Mouse (Mus musculus) hindbrain, embryonic 13.5 days (tissue): ENCODE results near the gene Vmn1r157. TPM values are rescaled to one million over a fixed set of nuclear protein-coding genes. Genes with fewer than 3 reads are reported as not detected.
"Not testable (repeated sequence)": the region's sequence is repeated elsewhere in the genome, so short reads cannot be mapped to it uniquely, and the experiment has no call there.

ENCODE experiments used
- ATAC-seq: fragments of 200-750 bp; cut with Nextera tagmentation; 2 replicates; pipeline ENCODE4 v1.8.0; 2017; ENCODE audit warnings: moderate TSS enrichment; ENCODE audit not compliant: low FRiP score
- H3K27ac ChIP-seq: fragments of 300-500 bp; sonication (generic); 2 replicates; pipeline ENCODE4 v1.5.1; 2015; ENCODE audit warnings: inconsistent platforms, mild to moderate bottlenecking, moderate library complexity
- H3K27me3 ChIP-seq: fragments of 300-500 bp; sonication (generic); 2 replicates; pipeline ENCODE4 v1.6.1; 2015; ENCODE audit warnings: mild to moderate bottlenecking, inconsistent platforms
- H3K36me3 ChIP-seq: fragments of 300-500 bp; sonication (generic); 2 replicates; pipeline ENCODE4 v1.6.1; 2015; ENCODE audit warnings: mild to moderate bottlenecking, inconsistent platforms
- H3K4me1 ChIP-seq: fragments of 300-500 bp; sonication (generic); replicated peaks from 2 replicates; pipeline ENCODE4 v1.6.1; 2015; ENCODE audit warnings: inconsistent platforms
- H3K4me2 ChIP-seq: fragments of 300-500 bp; sonication (generic); 2 replicates; pipeline ENCODE4 v1.6.1; 2015; ENCODE audit warnings: inconsistent platforms, mild to moderate bottlenecking, moderate library complexity
- H3K4me3 ChIP-seq: fragments of 300-500 bp; sonication (generic); 2 replicates; pipeline ENCODE4 v1.5.1; 2015; ENCODE audit warnings: mild to moderate bottlenecking, inconsistent platforms
- H3K9ac ChIP-seq: fragments of 300-500 bp; sonication (generic); 2 replicates; pipeline ENCODE4 v1.6.1; 2015; ENCODE audit warnings: mild to moderate bottlenecking, inconsistent platforms
- H3K9me3 ChIP-seq: fragments of 300-500 bp; sonication (generic); 2 replicates; pipeline ENCODE4 v1.6.1; 2016; ENCODE audit warnings: inconsistent platforms
- WGBS: fragments of 180-500 bp; shearing (Covaris S2); methylation state at CpG from one replicate; pipeline ENCODE4 v1.1.7; 2015; 5-methylcytosine and 5-hydroxymethylcytosine counted together
- polyA plus RNA-seq: library from polyadenylated mRNA; unstranded; fragments of >200 nt; fragmentation: Nextera tagmentation; extraction: Ambion mirVana; gene quantifications from 2 replicates; pipeline ENCODE4 v1.2.1, GENCODE M21; 2015

Gene Vmn1r157
- not detected in 2 replicates for polyA plus RNA-seq

DNA sequence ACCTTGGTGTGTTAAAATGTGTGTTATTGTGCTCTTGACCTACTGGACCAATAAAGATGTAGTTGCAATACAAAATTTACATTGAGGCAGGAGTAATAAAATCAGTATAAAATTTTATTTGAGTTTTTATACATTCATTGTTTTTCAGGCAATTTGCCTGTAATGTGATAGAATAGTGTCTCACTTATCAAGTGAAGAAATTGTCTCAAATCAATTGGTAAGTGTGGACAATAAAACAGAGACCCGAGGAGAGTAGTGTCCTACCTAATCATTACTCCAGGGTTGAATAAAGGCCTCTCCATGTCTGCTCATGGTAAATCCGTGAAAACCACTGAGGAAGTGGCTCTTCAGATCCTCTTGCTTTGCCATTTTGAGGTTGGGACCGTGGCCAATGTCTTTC lies at the start of gene Vmn1r157:
Gene Vmn1r157 (plus strand): TSS at position 301 of the 400 bp plus-strand sequence.
- not testable (repeated sequence) for ATAC-seq, H3K27ac ChIP-seq, H3K36me3 ChIP-seq, H3K9me3 ChIP-seq, H3K4me2 ChIP-seq, H3K9ac ChIP-seq, H3K27me3 ChIP-seq, H3K4me1 ChIP-seq, H3K4me3 ChIP-seq
- 43% methylated on average over 2 of the region's 3 CpGs for WGBS

DNA sequence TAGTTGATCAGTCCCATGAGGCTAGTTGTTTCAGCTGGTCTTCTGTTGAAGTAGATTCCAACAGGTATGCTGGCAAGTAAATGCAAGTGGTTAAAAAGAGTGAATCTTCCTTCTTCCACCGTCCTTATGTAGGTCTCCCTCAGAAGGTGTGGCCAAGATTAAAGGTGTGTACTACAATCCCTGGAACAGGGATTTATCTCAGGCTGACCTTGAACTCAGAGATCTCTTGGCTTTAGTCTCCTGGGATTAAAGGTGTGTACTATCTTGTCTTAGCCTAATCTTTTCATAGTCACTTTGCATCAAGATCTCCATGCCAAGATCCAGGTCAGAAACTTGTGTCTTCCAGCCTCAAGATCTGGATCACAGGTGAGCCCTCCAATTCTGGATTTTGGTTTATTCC lies 41.9 kb upstream of the Vmn1r157 start, which contains the start of gene Gm4567:
Gene Gm4567 (minus strand): TSS at position 101 of the 400 bp plus-strand sequence.
- not testable (repeated sequence) for H3K9me3 ChIP-seq, H3K4me3 ChIP-seq, ATAC-seq, H3K36me3 ChIP-seq, H3K4me2 ChIP-seq, H3K9ac ChIP-seq, H3K27ac ChIP-seq, H3K4me1 ChIP-seq, H3K27me3 ChIP-seq
- no CpG with 5 or more reads among the region's 1 CpGs for WGBS

- not testable (repeated sequence) for H3K4me2 ChIP-seq, H3K27me3 ChIP-seq, H3K4me3 ChIP-seq, H3K9ac ChIP-seq, H3K9me3 ChIP-seq, H3K36me3 ChIP-seq, H3K4me1 ChIP-seq, ATAC-seq, H3K27ac ChIP-seq
- 91% methylated on average over 7 of the region's 11 CpGs for WGBS
These were observed 14.5 kb downstream of the Vmn1r157 start for GRCm38 (mm10) chr7:22775981-22776380.

GRCm38 (mm10) chr7:22790682-22791081 lies 29.2 kb downstream of the Vmn1r157 start, which contains the start of gene Vmn1r158:
Gene Vmn1r158, minus strand, starts transcription at chr7:22790782.
- WGBS: 68% methylated on average over 2 of the region's 2 CpGs
- not testable (repeated sequence) for H3K4me3 ChIP-seq, H3K36me3 ChIP-seq, H3K4me2 ChIP-seq, H3K27me3 ChIP-seq, H3K9ac ChIP-seq, H3K27ac ChIP-seq, H3K4me1 ChIP-seq, ATAC-seq
- H3K9me3 ChIP-seq: peaks cover 19% of the 10 kb centered on the region

Other genes starting within 250 kb of the Vmn1r157 start
- not detected in 2 replicates for gene Vmn1r152, start 238.7 kb upstream of the Vmn1r157 start, polyA plus RNA-seq
- gene Gm8677, start 226.8 kb upstream of the Vmn1r157 start, polyA plus RNA-seq: not detected in 2 replicates
- gene Gm4201, start 196.4 kb upstream of the Vmn1r157 start, polyA plus RNA-seq: not detected in 2 replicates
- not detected in 2 replicates for gene Gm4565, start 173.6 kb upstream of the Vmn1r157 start, polyA plus RNA-seq
- gene Vmn1r155, start 103.7 kb upstream of the Vmn1r157 start, polyA plus RNA-seq: not detected in 2 replicates
- gene Gm8693, start 69.4 kb upstream of the Vmn1r157 start, polyA plus RNA-seq: not detected in 2 replicates
- gene Gm4567, start 42.0 kb upstream of the Vmn1r157 start, polyA plus RNA-seq: not detected in 2 replicates
- gene Vmn1r158, start 29.1 kb downstream of the Vmn1r157 start, polyA plus RNA-seq: not detected in 2 replicates
- gene Vmn1r159, start 81.9 kb downstream of the Vmn1r157 start, polyA plus RNA-seq: not detected in 2 replicates
- not detected in 2 replicates for gene Vmn1r160, start 109.5 kb downstream of the Vmn1r157 start, polyA plus RNA-seq
- not detected in 2 replicates for gene Gm4214, start 223.0 kb downstream of the Vmn1r157 start, polyA plus RNA-seq